Mouse (Mus musculus): ENCODE results near the gene Ostn. TPM values are rescaled to one million over a fixed set of nuclear protein-coding genes. Genes with fewer than 3 reads are reported as not detected.

Ostn gene
- total and polyA plus RNA-seq, 3 experiments, result not detected

- H3K36me3 ChIP-seq (ENCODE audit: control insufficient read depth in 1 of 2, insufficient read depth in 2 of 2, low read length in 2 of 2), result peaks cover 0 to 14% of the 10 kb centered on the region in 2 experiments; a peak in 3 of 4 replicates
- DNase-seq (ENCODE audit: low read depth, low spot score), result peak; percentile 73
- peak within 1 kb of the TSS; percentile 82 for H3K27ac ChIP-seq (ENCODE audit: control insufficient read depth, low read depth, low read length)
- no peaks in the 10 kb centered on the region for H3K27me3 ChIP-seq (ENCODE audit: control insufficient read depth in 1 of 2, insufficient read depth in 2 of 2, low read length in 2 of 2)
- peaks cover 0 to 11% of the 10 kb centered on the region in 2 experiments; a peak in 1 of 4 replicates for H3K4me1 ChIP-seq (ENCODE audit: control insufficient read depth in 1 of 2, insufficient read depth in 2 of 2, low read length in 2 of 2)
- no peaks in the 10 kb centered on the region for H3K9me3 ChIP-seq (replicated peaks; ENCODE audit: insufficient read depth, low read length)
- H3K9ac ChIP-seq (ENCODE audit: control insufficient read depth, low read depth, low read length, poor library complexity, severe bottlenecking), result peak within 1 kb of the TSS; percentile 92
- H3K79me2 ChIP-seq (ENCODE audit: control insufficient read depth, insufficient read depth, low read length, poor library complexity), result peaks cover 25% of the 10 kb centered on the region
- peak within 1 kb of the TSS; percentile 82 to 96 for H3K4me3 ChIP-seq (ENCODE audit: control insufficient read depth in 1 of 2, insufficient read depth in 1 of 2, low read depth in 2 of 2, low read length in 2 of 2)
- TF ChIP-seq EP300 (IDR thresholded peaks at IDR 0.05; ENCODE audit: low read depth in 1 of 2, low read length in 2 of 2) (no peak), USF2 (IDR thresholded peaks at IDR 0.05; ENCODE audit: borderline replicate concordance in 1 of 2, insufficient read depth in 1 of 2, low read depth in 1 of 2, low read length in 2 of 2) (no peak), MAX (IDR thresholded peaks at IDR 0.05; ENCODE audit: low read length) (peak; percentile 32; the same call in 1 of the 2 replicates), MYB (IDR thresholded peaks at IDR 0.05; ENCODE audit: low read depth, low read length) (no peak), TBP (IDR thresholded peaks at IDR 0.05; ENCODE audit: low read depth, low read length) (no peak), CHD1 (IDR thresholded peaks at IDR 0.05; ENCODE audit: low read depth, low read length) (no peak), E2F4 (IDR thresholded peaks at IDR 0.05; ENCODE audit: borderline replicate concordance, low read depth, low read length) (no peak), ZNF384 (IDR thresholded peaks at IDR 0.05; ENCODE audit: low read depth, low read length) (no peak), HCFC1 (IDR thresholded peaks at IDR 0.05; ENCODE audit: low read depth, low read length) (peak; percentile 64), CHD2 (IDR thresholded peaks at IDR 0.05; ENCODE audit: low read length) (no peak), JUND (IDR thresholded peaks at IDR 0.05; ENCODE audit: low read depth, low read length) (no peak), TCF12 (IDR thresholded peaks at IDR 0.05; ENCODE audit: low read depth, low read length) (no peak), MYC (IDR thresholded peaks at IDR 0.05; ENCODE audit: low read depth, low read length) (no peak), NELFE (IDR thresholded peaks at IDR 0.05; ENCODE audit: low read depth, low read length) (0 out of 2 replicates have a peak, but pooled peaks have one; percentile 34), ETS1 (IDR thresholded peaks at IDR 0.05; ENCODE audit: low read depth, low read length) (no peak), MEF2A (IDR thresholded peaks at IDR 0.05; ENCODE audit: extremely low read depth, insufficient replicate concordance, low read depth, low read length, poor library complexity, severe bottlenecking) (no peak), MAZ (IDR thresholded peaks at IDR 0.05; ENCODE audit: low read depth, low read length) (no peak), MAFK (IDR thresholded peaks at IDR 0.05; ENCODE audit: borderline replicate concordance, low read depth, low read length) (no peak), ZC3H11A (IDR thresholded peaks at IDR 0.05; ENCODE audit: low read depth, low read length) (no peak), SMC3 (IDR thresholded peaks at IDR 0.05; ENCODE audit: low read depth, low read length) (no peak), BHLHE40 (IDR thresholded peaks at IDR 0.05; ENCODE audit: borderline replicate concordance, low read depth, low read length) (no peak), NRF1 (IDR thresholded peaks at IDR 0.05; ENCODE audit: insufficient read depth, low read depth, low read length, poor library complexity, severe bottlenecking) (no peak), ELF1 (IDR thresholded peaks at IDR 0.05; ENCODE audit: low read depth, low read length) (no peak), GATA1 (IDR thresholded peaks at IDR 0.05; ENCODE audit: low read depth, low read length) (no peak), KAT2A (conservative IDR thresholded peaks at IDR 0.05; ENCODE audit: low read depth, low read length) (no peak), RAD21 (IDR thresholded peaks at IDR 0.05; ENCODE audit: low read depth, low read length) (no peak), POLR2AphosphoS2 (IDR thresholded peaks at IDR 0.05; ENCODE audit: low read length) (no peak), ZMIZ1 (IDR thresholded peaks at IDR 0.05; ENCODE audit: low read depth, low read length) (no peak), POLR2AphosphoS5 (IDR thresholded peaks at IDR 0.05; ENCODE audit: borderline replicate concordance, low read depth, low read length) (no peak), GABPA (IDR thresholded peaks at IDR 0.05; ENCODE audit: low read depth, low read length) (no peak), CTCF (IDR thresholded peaks at IDR 0.05 in 2 of 3, conservative IDR thresholded peaks at IDR 0.05 in 1 of 3; ENCODE audit: control insufficient read depth in 1 of 3, insufficient read depth in 1 of 3, low read depth in 2 of 3, low read length in 3 of 3, poor library complexity in 1 of 3, severe bottlenecking in 1 of 3) (no peak), ZKSCAN1 (IDR thresholded peaks at IDR 0.05; ENCODE audit: low read depth, low read length) (no peak), SIN3A (IDR thresholded peaks at IDR 0.05; ENCODE audit: low read length) (peak; percentile 26; the same call in 1 of the 2 replicates), RCOR1 (IDR thresholded peaks at IDR 0.05; ENCODE audit: low read depth, low read length) (no peak), MXI1 (IDR thresholded peaks at IDR 0.05; ENCODE audit: low read depth, low read length) (no peak; the same call in 1 of the 2 replicates), UBTF (IDR thresholded peaks at IDR 0.05; ENCODE audit: borderline replicate concordance, insufficient read depth, low read depth, low read length) (0 out of 2 replicates have a peak, but pooled peaks have one; percentile 11)
These were observed 81.6 kb downstream of the Ostn start, which contains the start of gene Ccdc50 for GRCm38 (mm10) chr16:27388761-27389451. Gene Ccdc50, plus strand, starts transcription at chr16:27388869.

All from MEL (cell line).